Mouse (Mus musculus) MEL-GATA-1-ER (cell line): ENCODE measurements at regions not wholly inside any gene's neighbourhood (a gene's known extent, or its start where the extent isn't known, plus 50 kb on each side); places are given as distances from the start of the nearest gene placed in this dataset.

Source experiments
- DNase-seq: peaks from one replicate; pipeline ENCODE4 v3.0.0-alpha.2; 2012; ENCODE audit warnings: low read depth; ENCODE audit errors: extremely low read depth

DNA sequence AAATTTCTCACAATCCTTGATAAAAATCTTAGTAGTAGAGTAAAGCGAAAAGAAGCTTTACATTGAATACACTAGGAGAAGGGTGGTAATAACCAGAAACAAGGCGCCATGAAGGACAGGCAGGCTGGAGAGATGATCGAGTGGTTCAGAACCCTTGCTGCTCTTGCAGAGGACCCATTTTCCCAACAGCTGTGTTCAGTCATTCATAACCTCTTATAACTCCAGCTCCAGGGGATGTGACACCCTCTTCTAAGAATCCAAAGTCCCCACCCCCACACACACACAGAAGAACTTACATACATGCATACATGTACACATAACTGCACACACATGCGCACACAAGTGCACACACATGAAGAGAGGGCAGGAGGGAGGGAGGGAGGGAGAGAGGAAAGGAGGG lies 190.5 kb downstream of the Ice1 start:
- DNase-seq = no peak

DNA sequence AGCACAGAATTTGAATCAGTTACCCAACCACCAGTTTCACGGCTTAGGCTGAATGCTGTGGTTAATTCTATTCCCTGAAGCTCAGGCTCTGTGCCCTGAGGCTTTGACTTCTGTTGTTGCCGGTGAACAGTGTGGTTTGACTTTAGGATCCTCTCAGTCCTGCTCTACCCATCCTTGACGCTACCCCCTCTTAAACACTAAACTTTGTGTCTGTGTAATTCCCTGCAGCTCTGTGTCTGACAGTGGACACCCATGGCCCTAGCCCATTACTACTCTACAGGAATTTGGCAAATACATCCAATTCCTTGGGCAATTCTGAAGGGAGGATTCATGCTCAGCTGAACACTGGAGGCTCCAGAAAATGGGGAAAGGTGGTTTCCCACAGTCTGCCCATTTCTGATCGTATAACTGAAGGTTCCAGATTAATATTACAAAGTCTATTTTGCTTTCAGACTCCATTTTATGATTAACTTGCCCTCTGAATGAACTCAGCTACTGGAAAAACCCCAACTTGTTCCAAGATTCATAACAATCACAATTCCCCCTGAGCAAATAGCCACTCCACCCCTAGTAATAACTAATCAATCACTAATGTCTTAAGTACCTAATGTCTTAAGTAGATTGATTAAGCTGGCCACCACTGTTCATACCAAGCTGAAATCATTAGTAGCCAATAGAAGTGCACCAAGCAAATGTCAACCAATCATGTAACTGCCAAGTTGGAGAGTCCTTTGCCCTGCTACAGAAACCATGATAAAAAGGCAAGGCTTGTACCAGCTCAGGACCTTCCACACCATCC lies 182.6 kb downstream of the Ice1 start:
- DNase-seq = no peak

DNA sequence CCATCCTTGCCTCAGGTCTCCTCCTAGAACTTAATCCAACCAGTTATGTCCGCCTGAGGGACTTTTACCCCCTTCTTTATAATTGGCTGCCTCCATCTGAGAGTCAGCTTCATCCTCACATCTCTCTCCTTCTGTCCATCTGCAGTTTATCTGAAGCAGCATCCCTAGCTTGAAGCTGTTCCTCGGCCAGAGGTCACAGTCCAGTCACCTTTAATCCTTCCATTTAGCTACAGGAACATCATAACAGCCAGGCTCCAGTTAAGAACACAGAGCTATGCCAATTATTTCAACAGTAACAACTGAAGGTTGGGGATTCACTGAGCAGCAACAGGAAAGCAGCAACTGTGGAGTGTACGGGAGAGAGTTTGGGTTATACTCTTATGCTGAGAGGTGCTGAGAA lies 179.0 kb downstream of the Ice1 start:
- no peak for DNase-seq

- no peak for DNase-seq
Observed at GRCm38 (mm10) chr13:70464996-70465395, 172.4 kb downstream of the Ice1 start.

- no peak for DNase-seq
Observed at GRCm38 (mm10) chr13:70474746-70475145, 162.7 kb downstream of the Ice1 start.

GRCm38 (mm10) chr13:70475366-70475765 lies 162.1 kb downstream of the Ice1 start:
- no peak for DNase-seq

GRCm38 (mm10) chr13:70499302-70499701 lies 138.1 kb downstream of the Ice1 start:
- DNase-seq = no peak
